Mouse (Mus musculus): ENCODE results near the gene Cdkl1.

Gene Cdkl1

GRCm38 (mm10) chr12:69751864-69752341 lies 39.2 kb downstream of the Cdkl1 start:
- DNase-seq (ENCODE audit: low read depth, low spot score) = no peak

- no peak for DNase-seq (ENCODE audit: low read depth, low spot score)
These were observed 46.9 kb downstream of the Cdkl1 start for GRCm38 (mm10) chr12:69744138-69744537.

DNA sequence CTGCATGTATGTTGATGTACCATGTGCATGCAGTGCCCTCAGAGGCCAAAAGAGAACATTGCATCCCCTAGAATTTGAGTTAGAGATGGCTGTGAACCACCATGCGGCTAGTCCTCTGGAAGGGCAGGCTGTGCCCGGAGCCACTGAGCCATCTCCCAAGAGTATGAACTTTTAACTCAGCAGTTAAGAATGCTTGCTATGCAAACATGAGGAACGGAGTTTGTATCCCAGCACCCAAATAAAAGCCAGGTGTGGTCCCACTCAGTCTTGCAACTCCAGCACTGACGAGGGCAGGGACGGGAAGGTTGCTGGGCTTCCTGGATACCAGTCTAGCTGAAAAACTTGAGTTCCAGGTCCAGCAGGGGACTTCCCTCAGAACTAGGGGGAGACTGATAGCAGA lies 49.1 kb downstream of the Cdkl1 start:
- DNase-seq (ENCODE audit: low read depth, low spot score) = no peak

- no peak for DNase-seq (ENCODE audit: low read depth, low spot score)
These were observed 57.1 kb downstream of the Cdkl1 start for GRCm38 (mm10) chr12:69733923-69734322.

DNA sequence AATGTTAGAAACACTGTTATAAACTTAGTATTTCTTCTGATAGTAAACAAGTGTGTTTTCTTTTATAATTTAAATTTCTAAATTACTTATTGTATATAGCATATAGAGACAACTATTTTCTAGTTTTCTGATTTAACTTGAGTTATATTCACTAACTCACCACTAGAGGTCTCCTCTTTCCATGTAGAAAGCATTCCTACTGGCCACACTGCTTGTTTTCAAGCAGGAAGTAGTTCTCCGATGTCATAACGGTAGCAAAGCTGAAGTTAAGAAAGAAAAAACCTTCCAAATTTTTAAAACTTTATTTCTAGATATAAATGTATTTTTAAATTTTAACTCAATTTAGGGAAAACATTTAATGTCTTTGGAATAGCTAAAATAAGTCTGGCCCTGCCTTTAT lies 57.5 kb downstream of the Cdkl1 start:
- no peak for DNase-seq (ENCODE audit: low read depth, low spot score)

DNA sequence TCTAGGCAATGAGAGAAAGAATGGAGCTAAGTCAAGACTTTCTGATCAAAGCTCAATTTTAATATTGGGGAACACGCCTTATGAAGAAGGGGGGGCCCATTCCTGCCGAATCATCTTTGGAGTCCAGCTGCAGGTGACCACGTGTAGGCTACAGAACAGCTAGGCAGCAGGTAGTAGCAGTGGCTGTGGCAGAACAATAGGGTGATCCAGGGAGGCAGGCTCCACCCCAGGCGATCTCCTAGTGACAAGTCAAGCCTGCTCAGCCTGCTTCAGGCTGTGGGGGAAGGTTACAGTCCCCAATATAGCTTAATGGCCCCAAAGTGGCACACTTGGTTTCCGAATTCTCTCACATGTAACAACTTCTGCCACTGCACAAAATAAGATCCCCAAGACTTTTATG lies 58.8 kb downstream of the Cdkl1 start:
- no peak for DNase-seq (ENCODE audit: low read depth, low spot score)

- no peak for DNase-seq (ENCODE audit: low read depth, low spot score)
These were observed 60.8 kb downstream of the Cdkl1 start for GRCm38 (mm10) chr12:69730306-69730705.

GRCm38 (mm10) chr12:69729246-69729645 lies 61.8 kb downstream of the Cdkl1 start:
- no peak for DNase-seq (ENCODE audit: low read depth, low spot score)

- DNase-seq (ENCODE audit: low read depth, low spot score) = peak; percentile 80
These were observed 66.2 kb downstream of the Cdkl1 start, which contains the start of the genes L2hgdh and Atp5s for GRCm38 (mm10) chr12:69724711-69725460. Gene L2hgdh, minus strand, starts transcription at chr12:69724873. Gene Atp5s, plus strand, starts transcription at chr12:69724950.

GRCm38 (mm10) chr12:69724018-69724710 lies 66.9 kb downstream of the Cdkl1 start:
- DNase-seq (ENCODE audit: low read depth, low spot score) = no peak

- DNase-seq (ENCODE audit: low read depth, low spot score) = no peak
These were observed 67.7 kb downstream of the Cdkl1 start for GRCm38 (mm10) chr12:69723376-69723775.

GRCm38 (mm10) chr12:69722857-69723256 lies 68.2 kb downstream of the Cdkl1 start:
- DNase-seq (ENCODE audit: low read depth, low spot score) = no peak

- no peak for DNase-seq (ENCODE audit: low read depth, low spot score)
These were observed 77.4 kb downstream of the Cdkl1 start for GRCm38 (mm10) chr12:69713628-69714027.

GRCm38 (mm10) chr12:69704799-69705458 lies 86.1 kb downstream of the Cdkl1 start:
- DNase-seq (ENCODE audit: low read depth, low spot score) = no peak

DNA sequence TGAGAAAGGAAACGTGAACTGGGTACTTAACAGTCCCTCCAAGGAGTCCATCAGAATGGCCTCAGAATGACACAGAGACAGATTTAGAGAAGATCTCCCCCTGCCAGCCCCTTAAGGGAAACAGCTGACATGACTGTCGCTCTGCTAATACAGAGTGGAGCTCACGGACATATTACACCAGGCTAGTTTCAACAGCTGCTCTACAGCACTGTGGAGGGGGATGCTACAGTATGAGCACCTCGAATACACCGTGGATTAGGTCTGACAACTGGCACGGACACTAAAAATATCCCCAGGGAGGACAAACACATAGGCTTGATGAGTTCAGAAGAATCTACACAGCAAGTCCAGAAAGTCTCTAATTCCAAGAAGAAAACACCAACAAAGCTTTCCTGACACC lies 92.7 kb downstream of the Cdkl1 start:
- no peak for DNase-seq (ENCODE audit: low read depth, low spot score)
